Mouse (Mus musculus): ENCODE measurements around the gene Srprb.

DNA sequence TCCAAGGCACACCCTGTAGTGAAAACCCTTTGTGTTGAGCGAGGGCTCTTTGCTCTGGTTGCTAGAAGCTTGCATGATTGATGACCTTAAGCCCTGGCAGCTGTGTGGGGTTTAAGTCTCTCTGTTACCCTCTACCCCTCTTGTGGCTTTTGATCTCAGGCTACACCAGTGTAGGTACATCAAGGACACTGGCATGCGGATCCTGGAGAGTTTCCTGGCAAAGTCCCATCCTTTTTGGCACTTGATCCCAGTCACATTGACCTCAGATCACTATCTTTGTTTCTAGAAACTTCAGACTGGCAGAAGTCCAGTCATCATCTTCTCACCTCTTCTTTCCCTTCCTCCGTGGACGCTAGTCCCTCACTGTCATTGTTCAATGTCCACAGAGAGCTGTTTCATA is 46.7 kb upstream of the Srprb start:
- TF ChIP-seq CTCF (IDR thresholded peaks at IDR 0.05; ENCODE audit: low read depth, low read length) (no peak), POLR2A (IDR thresholded peaks at IDR 0.05; ENCODE audit: extremely low read depth, insufficient read depth, low read length) (no peak)
